Mouse (Mus musculus): Measurements from ENCODE around the gene Lipe. TPM values are rescaled to one million over a fixed set of nuclear protein-coding genes. Genes with fewer than 3 reads are reported as not detected.

The Lipe gene
- polyA plus RNA-seq, 1 experiment = 3.0 TPM

GRCm38 (mm10) chr7:25365937-25366625 lies 32.4 kb downstream of the Lipe start:
- Histone ChIP-seq H3K27me3 (ENCODE audit: control insufficient read depth, insufficient read depth, insufficient read length) (peaks cover 10% of the 10 kb centered on the region), H3K79me3 (ENCODE audit: low read depth) (no peaks in the 10 kb centered on the region), H3K4me3 (ENCODE audit: insufficient read depth, poor library complexity, severe bottlenecking) (no peak overlapping the region), H3ac (ENCODE audit: control insufficient read depth, insufficient read length, low read depth) (no peak overlapping the region), H3K79me2 (ENCODE audit: control insufficient read depth, insufficient read depth) (no peaks in the 10 kb centered on the region), H3K36me3 (ENCODE audit: control insufficient read depth, insufficient read depth) (no peaks in the 10 kb centered on the region)
- no peak for TF ChIP-seq CEBPB (IDR thresholded peaks at IDR 0.05; ENCODE audit: low read depth)
- TF ChIP-seq MYOG (IDR thresholded peaks at IDR 0.05; ENCODE audit: control insufficient read depth, extremely low read depth, insufficient read length) = no peak
- no peak for TF ChIP-seq MAX (IDR thresholded peaks at IDR 0.05)
- TF ChIP-seq CTCF (IDR thresholded peaks at IDR 0.05; ENCODE audit: control insufficient read depth, insufficient read depth, insufficient read length) = no peak
- TF ChIP-seq USF1 (IDR thresholded peaks at IDR 0.05; ENCODE audit: low read depth) = no peak
- no peak for TF ChIP-seq FOSL1 (IDR thresholded peaks at IDR 0.05; ENCODE audit: insufficient read depth, low read length, poor library complexity, severe bottlenecking)
- TF ChIP-seq MYOD1 (IDR thresholded peaks at IDR 0.05; ENCODE audit: control insufficient read depth, insufficient read length, low read depth) = no peak

GRCm38 (mm10) chr7:25363632-25364031 lies 34.9 kb downstream of the Lipe start:
- Histone ChIP-seq H3K79me2 (ENCODE audit: control insufficient read depth, insufficient read depth) (no peaks in the 10 kb centered on the region), H3K36me3 (ENCODE audit: control insufficient read depth, insufficient read depth) (no peaks in the 10 kb centered on the region), H3ac (ENCODE audit: control insufficient read depth, insufficient read length, low read depth) (no peak overlapping the region), H3K27me3 (ENCODE audit: control insufficient read depth, insufficient read depth, insufficient read length) (peaks cover 9% of the 10 kb centered on the region), H3K79me3 (ENCODE audit: low read depth) (no peaks in the 10 kb centered on the region), H3K4me3 (ENCODE audit: insufficient read depth, poor library complexity, severe bottlenecking) (no peak overlapping the region)
- no peak for TF ChIP-seq CTCF (IDR thresholded peaks at IDR 0.05; ENCODE audit: control insufficient read depth, insufficient read depth, insufficient read length)

GRCm38 (mm10) chr7:25363151-25363550 lies 35.4 kb downstream of the Lipe start:
- no peaks in the 10 kb centered on the region for H3K79me2 ChIP-seq (ENCODE audit: control insufficient read depth, insufficient read depth)
- H3K4me3 ChIP-seq (ENCODE audit: insufficient read depth, poor library complexity, severe bottlenecking) = no peak overlapping the region
- no peaks in the 10 kb centered on the region for H3K36me3 ChIP-seq (ENCODE audit: control insufficient read depth, insufficient read depth)
- H3ac ChIP-seq (ENCODE audit: control insufficient read depth, insufficient read length, low read depth) = no peak overlapping the region
- TF ChIP-seq FOSL1 (IDR thresholded peaks at IDR 0.05; ENCODE audit: insufficient read depth, low read length, poor library complexity, severe bottlenecking) (no peak), CTCF (IDR thresholded peaks at IDR 0.05; ENCODE audit: control insufficient read depth, insufficient read depth, insufficient read length) (peak; percentile 13)
- H3K27me3 ChIP-seq (ENCODE audit: control insufficient read depth, insufficient read depth, insufficient read length) = peaks cover 4% of the 10 kb centered on the region
- H3K79me3 ChIP-seq (ENCODE audit: low read depth) = no peaks in the 10 kb centered on the region

GRCm38 (mm10) chr7:25358721-25359206 lies 39.7 kb downstream of the Lipe start:
- Histone ChIP-seq H3K36me3 (ENCODE audit: control insufficient read depth, insufficient read depth) (no peaks in the 10 kb centered on the region), H3ac (ENCODE audit: control insufficient read depth, insufficient read length, low read depth) (no peak overlapping the region), H3K79me2 (ENCODE audit: control insufficient read depth, insufficient read depth) (no peaks in the 10 kb centered on the region), H3K27me3 (ENCODE audit: control insufficient read depth, insufficient read depth, insufficient read length) (no peaks in the 10 kb centered on the region), H3K4me3 (ENCODE audit: insufficient read depth, poor library complexity, severe bottlenecking) (no peak overlapping the region), H3K79me3 (ENCODE audit: low read depth) (no peaks in the 10 kb centered on the region)
- TF ChIP-seq USF1 (IDR thresholded peaks at IDR 0.05; ENCODE audit: low read depth) = no peak
- no peak for TF ChIP-seq MYOG (IDR thresholded peaks at IDR 0.05; ENCODE audit: control insufficient read depth, extremely low read depth, insufficient read length)
- TF ChIP-seq MAX (IDR thresholded peaks at IDR 0.05) = no peak
- TF ChIP-seq FOSL1 (IDR thresholded peaks at IDR 0.05; ENCODE audit: insufficient read depth, low read length, poor library complexity, severe bottlenecking) = no peak
- TF ChIP-seq CEBPB (IDR thresholded peaks at IDR 0.05; ENCODE audit: low read depth) = no peak
- TF ChIP-seq MYOD1 (IDR thresholded peaks at IDR 0.05; ENCODE audit: control insufficient read depth, insufficient read length, low read depth) = no peak
- TF ChIP-seq CTCF (IDR thresholded peaks at IDR 0.05; ENCODE audit: control insufficient read depth, insufficient read depth, insufficient read length) = no peak

- Histone ChIP-seq H3K4me3 (ENCODE audit: insufficient read depth, poor library complexity, severe bottlenecking) (no peak overlapping the region), H3K27me3 (ENCODE audit: control insufficient read depth, insufficient read depth, insufficient read length) (no peaks in the 10 kb centered on the region), H3K79me2 (ENCODE audit: control insufficient read depth, insufficient read depth) (no peaks in the 10 kb centered on the region), H3ac (ENCODE audit: control insufficient read depth, insufficient read length, low read depth) (no peak overlapping the region), H3K36me3 (ENCODE audit: control insufficient read depth, insufficient read depth) (peaks cover 18% of the 10 kb centered on the region), H3K79me3 (ENCODE audit: low read depth) (no peaks in the 10 kb centered on the region)
- no peak for TF ChIP-seq FOSL1 (IDR thresholded peaks at IDR 0.05; ENCODE audit: insufficient read depth, low read length, poor library complexity, severe bottlenecking)
- no peak for TF ChIP-seq USF1 (IDR thresholded peaks at IDR 0.05; ENCODE audit: low read depth)
- TF ChIP-seq MYOG (IDR thresholded peaks at IDR 0.05; ENCODE audit: control insufficient read depth, extremely low read depth, insufficient read length) = no peak
- no peak for TF ChIP-seq MAX (IDR thresholded peaks at IDR 0.05)
- TF ChIP-seq MYOD1 (IDR thresholded peaks at IDR 0.05; ENCODE audit: control insufficient read depth, insufficient read length, low read depth) = no peak
- no peak for TF ChIP-seq CEBPB (IDR thresholded peaks at IDR 0.05; ENCODE audit: low read depth)
Measured at GRCm38 (mm10) chr7:25348861-25349260, 49.6 kb downstream of the Lipe start.

GRCm38 (mm10) chr7:25341000-25341784 lies 57.3 kb downstream of the Lipe start:
- TF ChIP-seq CEBPB (IDR thresholded peaks at IDR 0.05; ENCODE audit: low read depth) (no peak), USF1 (IDR thresholded peaks at IDR 0.05; ENCODE audit: low read depth) (no peak), MYOD1 (IDR thresholded peaks at IDR 0.05; ENCODE audit: control insufficient read depth, insufficient read length, low read depth) (no peak), FOSL1 (IDR thresholded peaks at IDR 0.05; ENCODE audit: insufficient read depth, low read length, poor library complexity, severe bottlenecking) (no peak), CTCF (IDR thresholded peaks at IDR 0.05; ENCODE audit: control insufficient read depth, insufficient read depth, insufficient read length) (no peak), MYOG (IDR thresholded peaks at IDR 0.05; ENCODE audit: control insufficient read depth, extremely low read depth, insufficient read length) (no peak), MAX (IDR thresholded peaks at IDR 0.05) (no peak)
- H3ac ChIP-seq (ENCODE audit: control insufficient read depth, insufficient read length, low read depth) = no peak overlapping the region
- no peaks in the 10 kb centered on the region for H3K79me3 ChIP-seq (ENCODE audit: low read depth)
- H3K79me2 ChIP-seq (ENCODE audit: control insufficient read depth, insufficient read depth) = no peaks in the 10 kb centered on the region
- no peak overlapping the region for H3K4me3 ChIP-seq (ENCODE audit: insufficient read depth, poor library complexity, severe bottlenecking)
- no peaks in the 10 kb centered on the region for H3K27me3 ChIP-seq (ENCODE audit: control insufficient read depth, insufficient read depth, insufficient read length)
- peaks cover 6% of the 10 kb centered on the region for H3K36me3 ChIP-seq (ENCODE audit: control insufficient read depth, insufficient read depth)

All from C2C12 (cell line).